Mouse (Mus musculus) MEL (cell line): ENCODE data around the gene Nomo1. TPM values are rescaled to one million over a fixed set of nuclear protein-coding genes. Genes with fewer than 3 reads are reported as not detected.
A peak's percentile ranks its signal among the peaks of the same experiment; 100 is the strongest.

ENCODE experiments used
- DNase-seq: peaks from one replicate; pipeline ENCODE4 v3.0.0; 2011; ENCODE audit warnings: low read depth, low spot score
- H3K27ac ChIP-seq: 2 replicates; pipeline ENCODE4 v1.5.1; 2012; ENCODE audit warnings: low read depth, mild to moderate bottlenecking, control low read depth, low read length, moderate library complexity; ENCODE audit not compliant: control insufficient read depth
- H3K27me3 ChIP-seq, 2 experiments: fragments of 150-350 bp in 1 of 2; sonication (generic) in 1 of 2; 2 replicates each; pipeline ENCODE4 v1.6.1; 2012; ENCODE audit warnings: low read length in 2 of 2, mild to moderate bottlenecking in 2 of 2, improper control_type of control experiment in 1 of 2, moderate library complexity in 1 of 2; ENCODE audit not compliant: insufficient read depth in 2 of 2, control insufficient read depth in 1 of 2
- H3K36me3 ChIP-seq, 2 experiments: 2 replicates each; pipeline ENCODE4 v1.6.1; 2012 to 2014; ENCODE audit warnings: low read length in 2 of 2, improper control_type of control experiment in 1 of 2, inconsistent platforms in 1 of 2, mild to moderate bottlenecking in 1 of 2; ENCODE audit not compliant: insufficient read depth in 2 of 2, control insufficient read depth in 1 of 2
- H3K4me1 ChIP-seq, 2 experiments: fragments of 150-350 bp in 1 of 2; sonication (generic) in 1 of 2; 2 replicates each; pipeline ENCODE4 v1.6.1; 2012; ENCODE audit warnings: low read length in 2 of 2, improper control_type of control experiment in 1 of 2, mild to moderate bottlenecking in 1 of 2; ENCODE audit not compliant: insufficient read depth in 2 of 2, control insufficient read depth in 1 of 2
- H3K4me3 ChIP-seq, 2 experiments: fragments of 150-350 bp in 1 of 2; sonication (generic) in 1 of 2; 2 replicates each; pipeline ENCODE4 v1.5.1; 2012; ENCODE audit warnings: low read depth in 2 of 2, low read length in 2 of 2, mild to moderate bottlenecking in 2 of 2, moderate library complexity in 2 of 2, control low read depth in 1 of 2, improper control_type of control experiment in 1 of 2; ENCODE audit not compliant: control insufficient read depth in 1 of 2, insufficient read depth in 1 of 2
- H3K79me2 ChIP-seq: 2 replicates; pipeline ENCODE4 v1.6.1; 2012; ENCODE audit warnings: mild to moderate bottlenecking, low read length, moderate library complexity; ENCODE audit not compliant: control insufficient read depth, poor library complexity, insufficient read depth
- H3K9ac ChIP-seq: 2 replicates; pipeline ENCODE4 v1.6.1; 2012; ENCODE audit warnings: low read depth, mild to moderate bottlenecking, control low read depth, low read length, moderate library complexity; ENCODE audit not compliant: control insufficient read depth, poor library complexity, severe bottlenecking
- H3K9me3 ChIP-seq: fragments of 150-350 bp; sonication (generic); replicated peaks from 2 replicates; pipeline ENCODE4 v1.6.1; 2012; ENCODE audit warnings: mild to moderate bottlenecking, low read length, improper control_type of control experiment, moderate library complexity; ENCODE audit not compliant: insufficient read depth
- CHD2 ChIP-seq: IDR thresholded peaks from 2 replicates; pipeline ENCODE4 v1.6.1; 2011; ENCODE audit warnings: low read length, improper control_type of control experiment
- CTCF ChIP-seq, 3 experiments: IDR thresholded peaks in 2 of 3; conservative IDR thresholded peaks in 1 of 3; 2 replicates each; pipeline ENCODE4 v1.5.1; 2011 to 2012; ENCODE audit warnings: low read length in 3 of 3, low read depth in 2 of 3, mild to moderate bottlenecking in 2 of 3, improper control_type of control experiment in 1 of 3, inconsistent platforms in 1 of 3, mixed read lengths in 1 of 3, moderate library complexity in 1 of 3; ENCODE audit not compliant: control insufficient read depth in 1 of 3, insufficient read depth in 1 of 3, poor library complexity in 1 of 3, severe bottlenecking in 1 of 3
- ELF1 ChIP-seq: IDR thresholded peaks from 2 replicates; pipeline ENCODE4 v1.6.1; 2014; ENCODE audit warnings: low read depth, mild to moderate bottlenecking, inconsistent platforms, low read length, improper control_type of control experiment, moderate library complexity
- GABPA ChIP-seq: IDR thresholded peaks from 2 replicates; pipeline ENCODE4 v1.6.1; 2012; ENCODE audit warnings: low read depth, mild to moderate bottlenecking, inconsistent platforms, low read length, improper control_type of control experiment, moderate library complexity
- HCFC1 ChIP-seq: IDR thresholded peaks from 2 replicates; pipeline ENCODE4 v1.6.1; 2012; ENCODE audit warnings: low read depth, mild to moderate bottlenecking, inconsistent platforms, low read length, improper control_type of control experiment, moderate library complexity
- MAZ ChIP-seq: IDR thresholded peaks from 2 replicates; pipeline ENCODE4 v1.6.1; 2012; ENCODE audit warnings: low read depth, mild to moderate bottlenecking, inconsistent platforms, low read length, improper control_type of control experiment
- MXI1 ChIP-seq: IDR thresholded peaks from 2 replicates; pipeline ENCODE4 v1.6.1; 2011; ENCODE audit warnings: mild to moderate bottlenecking, low read depth, low read length, improper control_type of control experiment
- MYB ChIP-seq: IDR thresholded peaks from 2 replicates; pipeline ENCODE4 v1.6.1; 2011; ENCODE audit warnings: mild to moderate bottlenecking, low read depth, low read length, improper control_type of control experiment
- MYC ChIP-seq: IDR thresholded peaks from 2 replicates; pipeline ENCODE4 v1.6.1; 2011; ENCODE audit warnings: low read depth, mild to moderate bottlenecking, low read length, improper control_type of control experiment, moderate library complexity
- NELFE ChIP-seq: IDR thresholded peaks from 2 replicates; pipeline ENCODE4 v1.6.1; 2011; ENCODE audit warnings: low read depth, low read length, improper control_type of control experiment
- NRF1 ChIP-seq: IDR thresholded peaks from 2 replicates; pipeline ENCODE4 v1.6.1; 2014; ENCODE audit warnings: low read depth, mild to moderate bottlenecking, inconsistent platforms, low read length, improper control_type of control experiment, moderate library complexity; ENCODE audit not compliant: poor library complexity, insufficient read depth, severe bottlenecking
- POLR2A ChIP-seq, 2 experiments: IDR thresholded peaks; 2 replicates each; pipeline ENCODE4 v1.6.1; 2011 to 2012; ENCODE audit warnings: low read length in 2 of 2, mild to moderate bottlenecking in 2 of 2, control low read depth in 1 of 2, improper control_type of control experiment in 1 of 2, low read depth in 1 of 2, moderate library complexity in 1 of 2; ENCODE audit not compliant: control insufficient read depth in 1 of 2, insufficient read depth in 1 of 2, poor library complexity in 1 of 2
- POLR2AphosphoS2 ChIP-seq: IDR thresholded peaks from 2 replicates; pipeline ENCODE4 v1.6.1; 2011; ENCODE audit warnings: low read length, improper control_type of control experiment
- RAD21 ChIP-seq: IDR thresholded peaks from 2 replicates; pipeline ENCODE4 v1.6.1; 2011; ENCODE audit warnings: mild to moderate bottlenecking, low read depth, low read length, improper control_type of control experiment
- SIN3A ChIP-seq: IDR thresholded peaks from 2 replicates; pipeline ENCODE4 v1.6.1; 2012; ENCODE audit warnings: low read length, improper control_type of control experiment, inconsistent platforms
- SMC3 ChIP-seq: IDR thresholded peaks from 2 replicates; pipeline ENCODE4 v1.6.1; 2011; ENCODE audit warnings: low read depth, low read length, improper control_type of control experiment
- TBP ChIP-seq: IDR thresholded peaks from 2 replicates; pipeline ENCODE4 v1.8.0; 2011; ENCODE audit warnings: low read depth, low read length, improper control_type of control experiment
- TCF12 ChIP-seq: IDR thresholded peaks from 2 replicates; pipeline ENCODE4 v1.6.1; 2014; ENCODE audit warnings: low read depth, mild to moderate bottlenecking, inconsistent platforms, low read length, improper control_type of control experiment, moderate library complexity
- UBTF ChIP-seq: IDR thresholded peaks from 2 replicates; pipeline ENCODE4 v1.6.1; 2012; ENCODE audit warnings: low read depth, mild to moderate bottlenecking, inconsistent platforms, low read length, improper control_type of control experiment, moderate library complexity, borderline replicate concordance; ENCODE audit not compliant: insufficient read depth
- USF1 ChIP-seq: IDR thresholded peaks from 2 replicates; pipeline ENCODE4 v1.6.1; 2014; ENCODE audit warnings: low read depth, mild to moderate bottlenecking, inconsistent platforms, low read length, improper control_type of control experiment, moderate library complexity
- USF2 ChIP-seq, 2 experiments: IDR thresholded peaks; 2 replicates each; pipeline ENCODE4 v1.6.1; 2011 to 2012; ENCODE audit warnings: improper control_type of control experiment in 2 of 2, low read length in 2 of 2, borderline replicate concordance in 1 of 2, inconsistent platforms in 1 of 2, low read depth in 1 of 2, mild to moderate bottlenecking in 1 of 2; ENCODE audit not compliant: insufficient read depth in 1 of 2
- ZKSCAN1 ChIP-seq: IDR thresholded peaks from 2 replicates; pipeline ENCODE4 v1.6.1; 2012; ENCODE audit warnings: low read depth, mild to moderate bottlenecking, inconsistent platforms, low read length, improper control_type of control experiment, moderate library complexity
- ZMIZ1 ChIP-seq: IDR thresholded peaks from 2 replicates; pipeline ENCODE4 v1.6.1; 2012; ENCODE audit warnings: low read depth, mild to moderate bottlenecking, inconsistent platforms, low read length, improper control_type of control experiment, moderate library complexity
- ZNF384 ChIP-seq: IDR thresholded peaks from 2 replicates; pipeline ENCODE4 v1.6.1; 2012; ENCODE audit warnings: low read depth, mild to moderate bottlenecking, inconsistent platforms, low read length, improper control_type of control experiment
- polyA plus RNA-seq, 2 experiments: library from polyadenylated mRNA; stranded (reverse) in 1 of 2; unstranded in 1 of 2; fragments of >175 nt in 1 of 2; fragments of >200 nt in 1 of 2; gene quantifications; 2 replicates each; pipeline versions ENCODE4 v1.2.1 to v1.2.4; 2012; ENCODE audit warnings: low replicate concordance in 2 of 2, low read depth in 1 of 2; ENCODE audit not compliant: insufficient read length in 2 of 2, insufficient read depth in 1 of 2, missing spikeins in 1 of 2
- total RNA-seq: library from RNA; depleted of rRNA; stranded (reverse); fragments of 300-350 nt; gene quantifications from 2 replicates; pipeline ENCODE4 v1.2.3, GENCODE M21; 2012; rRNA removed

Gene Nomo1
- total RNA-seq (159 and 197 TPM in 2 replicates), polyA plus RNA-seq (1,000 to 10,000 TPM in 1 of 2 experiments, 100 to 1,000 TPM in 1; 195 to 1,239 TPM)

GRCm38 (mm10) chr7:46033109-46033869, at the start of gene Nomo1:
Gene Nomo1, plus strand, starts transcription at chr7:46033698.
- H3K79me2 ChIP-seq: peaks cover 22% of the 10 kb centered on the region
- peak within 1 kb of the TSS; percentile 84 for H3K27ac ChIP-seq
- no peaks in the 10 kb centered on the region for H3K27me3 ChIP-seq
- peak within 1 kb of the TSS; percentile 77 to 90 for H3K4me3 ChIP-seq
- peak; percentile 98 for DNase-seq
- peak; percentile 84 for TF ChIP-seq SIN3A
- peak; percentile 96 for TF ChIP-seq NRF1
- no peak for TF ChIP-seq RAD21
- peak; percentile 68 for TF ChIP-seq ELF1
- peak; percentile 73; the same call in 1 of the 2 replicates for TF ChIP-seq TCF12
- TF ChIP-seq MXI1: peak; percentile 93; the same call in 1 of the 2 replicates
- TF ChIP-seq USF2 (IDR thresholded peaks at IDR 0.05; ENCODE audit: borderline replicate concordance in 1 of 2, insufficient read depth in 1 of 2, low read depth in 1 of 2, low read length in 2 of 2): no peak
- no peak for TF ChIP-seq SMC3
- TF ChIP-seq POLR2AphosphoS2: peak; percentile 90
- TF ChIP-seq UBTF: 0 out of 2 replicates have a peak, but pooled peaks have one; percentile 17
- peak; percentile 96 for TF ChIP-seq NELFE
- TF ChIP-seq MYC: peak; percentile 46; the same call in 1 of the 2 replicates
- TF ChIP-seq POLR2A (IDR thresholded peaks at IDR 0.05; ENCODE audit: control insufficient read depth in 1 of 2, insufficient read depth in 1 of 2, low read depth in 1 of 2, low read length in 2 of 2, poor library complexity in 1 of 2): peak; percentile 90 to 91; a peak in 3 of 4 replicates
- TF ChIP-seq MYB: no peak
- peak; percentile 31; the same call in 1 of the 2 replicates for TF ChIP-seq USF1
- no peak for TF ChIP-seq ZKSCAN1
- no peak for TF ChIP-seq ZNF384
- TF ChIP-seq TBP: peak; percentile 69
- peak; percentile 84; the same call in 1 of the 2 replicates for TF ChIP-seq GABPA
- TF ChIP-seq CHD2: no peak
- TF ChIP-seq HCFC1: peak; percentile 90
- TF ChIP-seq ZMIZ1: peak; percentile 92
- peak; percentile 60 to 90 (median 84) for TF ChIP-seq CTCF (IDR thresholded peaks at IDR 0.05 in 2 of 3, conservative IDR thresholded peaks at IDR 0.05 in 1 of 3; ENCODE audit: control insufficient read depth in 1 of 3, insufficient read depth in 1 of 3, low read depth in 2 of 3, low read length in 3 of 3, poor library complexity in 1 of 3, severe bottlenecking in 1 of 3)
- peak; percentile 55; the same call in 1 of the 2 replicates for TF ChIP-seq MAZ
- H3K4me1 ChIP-seq: peaks cover 5 to 20% of the 10 kb centered on the region in 2 experiments
- no peaks in the 10 kb centered on the region for H3K9me3 ChIP-seq
- H3K36me3 ChIP-seq: peaks cover 0 to 15% of the 10 kb centered on the region in 2 experiments; a peak in 3 of 4 replicates
- peak within 1 kb of the TSS; percentile 96 for H3K9ac ChIP-seq
